Mouse (Mus musculus): ENCODE results near the gene Ptpro. TPM values are rescaled to one million over a fixed set of nuclear protein-coding genes. Genes with fewer than 3 reads are reported as not detected.
"Not testable (repeated sequence)": the region's sequence is repeated elsewhere in the genome, so short reads cannot be mapped to it uniquely, and the experiment has no call there.

The Ptpro gene
- polyA plus RNA-seq, 1 experiment from 2014 or later = 1.5 TPM

- Histone ChIP-seq H3K4me1 (ENCODE audit: control insufficient read depth, insufficient read depth, low read length) (peaks cover 7% of the 10 kb centered on the region; the same call in 1 of the 2 replicates), H3K36me3 (ENCODE audit: control insufficient read depth, insufficient read depth, low read length) (no peaks in the 10 kb centered on the region), H3K9me3 (replicated peaks; ENCODE audit: control insufficient read depth, low read length) (no peaks in the 10 kb centered on the region), H3K4me2 (no peak overlapping the region), H3K27ac (ENCODE audit: low read depth, low read length) (no peak overlapping the region), H3K27me3 (ENCODE audit: control insufficient read depth, insufficient read depth, low read length) (no peaks in the 10 kb centered on the region), H3K4me3 (ENCODE audit: low read depth, low read length) (no peak overlapping the region), H3K9ac (ENCODE audit: low read depth, low read length) (no peak overlapping the region)
- ATAC-seq (replicated peaks; ENCODE audit: insufficient number of reproducible peaks, low FRiP score, low TSS enrichment) = no peak
- WGBS (ENCODE audit: insufficient replicate concordance) = 82% methylated on average over 5 of the region's 5 CpGs
Observed at GRCm38 (mm10) chr6:137463771-137464170, 211.7 kb downstream of the Ptpro start.

GRCm38 (mm10) chr6:137465253-137465652 lies 213.1 kb downstream of the Ptpro start:
- peaks cover 7% of the 10 kb centered on the region; the same call in 1 of the 2 replicates for H3K4me1 ChIP-seq (ENCODE audit: control insufficient read depth, insufficient read depth, low read length)
- H3K4me3 ChIP-seq (ENCODE audit: low read depth, low read length) = no peak overlapping the region
- H3K27ac ChIP-seq (ENCODE audit: low read depth, low read length) = peak overlapping the region; percentile 79
- no peak overlapping the region for H3K9ac ChIP-seq (ENCODE audit: low read depth, low read length)
- H3K4me2 ChIP-seq = no peak overlapping the region
- peak; percentile 57; the same call in 1 of the 2 replicates for ATAC-seq (replicated peaks; ENCODE audit: insufficient number of reproducible peaks, low FRiP score, low TSS enrichment)
- H3K9me3 ChIP-seq (replicated peaks; ENCODE audit: control insufficient read depth, low read length) = no peaks in the 10 kb centered on the region
- WGBS (ENCODE audit: insufficient replicate concordance) = 6% methylated on average over 2 of the region's 2 CpGs
- H3K36me3 ChIP-seq (ENCODE audit: control insufficient read depth, insufficient read depth, low read length) = no peaks in the 10 kb centered on the region
- no peaks in the 10 kb centered on the region for H3K27me3 ChIP-seq (ENCODE audit: control insufficient read depth, insufficient read depth, low read length)

- no peaks in the 10 kb centered on the region for H3K27me3 ChIP-seq (ENCODE audit: control insufficient read depth, insufficient read depth, low read length)
- H3K27ac ChIP-seq (ENCODE audit: low read depth, low read length) = no peak overlapping the region
- H3K9me3 ChIP-seq (replicated peaks; ENCODE audit: control insufficient read depth, low read length) = no peaks in the 10 kb centered on the region
- ATAC-seq (replicated peaks; ENCODE audit: insufficient number of reproducible peaks, low FRiP score, low TSS enrichment) = no peak
- H3K4me3 ChIP-seq (ENCODE audit: low read depth, low read length) = no peak overlapping the region
- peaks cover 13% of the 10 kb centered on the region for H3K4me1 ChIP-seq (ENCODE audit: control insufficient read depth, insufficient read depth, low read length)
- H3K36me3 ChIP-seq (ENCODE audit: control insufficient read depth, insufficient read depth, low read length) = no peaks in the 10 kb centered on the region
- no peak overlapping the region for H3K9ac ChIP-seq (ENCODE audit: low read depth, low read length)
- WGBS (ENCODE audit: insufficient replicate concordance) = 63% methylated on average over 2 of the region's 2 CpGs
- H3K4me2 ChIP-seq = no peak overlapping the region
Observed at GRCm38 (mm10) chr6:137466256-137466655, 214.1 kb downstream of the Ptpro start.

- no peaks in the 10 kb centered on the region for H3K9me3 ChIP-seq (replicated peaks; ENCODE audit: control insufficient read depth, low read length)
- H3K27me3 ChIP-seq (ENCODE audit: control insufficient read depth, insufficient read depth, low read length) = no peaks in the 10 kb centered on the region
- ATAC-seq (replicated peaks; ENCODE audit: insufficient number of reproducible peaks, low FRiP score, low TSS enrichment) = no peak
- no peak overlapping the region for H3K9ac ChIP-seq (ENCODE audit: low read depth, low read length)
- WGBS (ENCODE audit: insufficient replicate concordance) = 85% methylated on average over 3 of the region's 3 CpGs
- H3K4me3 ChIP-seq (ENCODE audit: low read depth, low read length) = no peak overlapping the region
- H3K4me2 ChIP-seq = no peak overlapping the region
- no peak overlapping the region for H3K27ac ChIP-seq (ENCODE audit: low read depth, low read length)
- no peaks in the 10 kb centered on the region for H3K36me3 ChIP-seq (ENCODE audit: control insufficient read depth, insufficient read depth, low read length)
- H3K4me1 ChIP-seq (ENCODE audit: control insufficient read depth, insufficient read depth, low read length) = peaks cover 13% of the 10 kb centered on the region
Observed at GRCm38 (mm10) chr6:137467696-137468095, 215.6 kb downstream of the Ptpro start.

- 94% methylated on average over 4 of the region's 4 CpGs for WGBS (ENCODE audit: insufficient replicate concordance)
- ATAC-seq (replicated peaks; ENCODE audit: insufficient number of reproducible peaks, low FRiP score, low TSS enrichment) = no peak
Observed at GRCm38 (mm10) chr6:137469541-137469940, 217.4 kb downstream of the Ptpro start.

GRCm38 (mm10) chr6:137470901-137471598 lies 218.9 kb downstream of the Ptpro start:
- H3K36me3 ChIP-seq (ENCODE audit: control insufficient read depth, insufficient read depth, low read length) = no peaks in the 10 kb centered on the region
- H3K9ac ChIP-seq (ENCODE audit: low read depth, low read length) = 0 out of 2 replicates have a peak overlapping the region, but pooled peaks have one; percentile 16
- no peak overlapping the region for H3K4me2 ChIP-seq
- peak overlapping the region; percentile 82 for H3K27ac ChIP-seq (ENCODE audit: low read depth, low read length)
- no peaks in the 10 kb centered on the region; the same call in 1 of the 2 replicates for H3K9me3 ChIP-seq (replicated peaks; ENCODE audit: control insufficient read depth, low read length)
- no peak overlapping the region for H3K4me3 ChIP-seq (ENCODE audit: low read depth, low read length)
- peak; percentile 74; the same call in 1 of the 2 replicates for ATAC-seq (replicated peaks; ENCODE audit: insufficient number of reproducible peaks, low FRiP score, low TSS enrichment)
- WGBS (ENCODE audit: insufficient replicate concordance) = 28% methylated on average over 11 of the region's 11 CpGs
- no peaks in the 10 kb centered on the region for H3K27me3 ChIP-seq (ENCODE audit: control insufficient read depth, insufficient read depth, low read length)
- peaks cover 6% of the 10 kb centered on the region for H3K4me1 ChIP-seq (ENCODE audit: control insufficient read depth, insufficient read depth, low read length)

More at GRCm38 (mm10) chr6:137469541-137469940, 217.4 kb downstream of the Ptpro start:
- Histone ChIP-seq H3K9ac (ENCODE audit: low read depth, low read length) (no peak overlapping the region), H3K4me2 (no peak overlapping the region), H3K27ac (ENCODE audit: low read depth, low read length) (no peak overlapping the region), H3K27me3 (ENCODE audit: control insufficient read depth, insufficient read depth, low read length) (no peaks in the 10 kb centered on the region), H3K36me3 (ENCODE audit: control insufficient read depth, insufficient read depth, low read length) (no peaks in the 10 kb centered on the region), H3K9me3 (replicated peaks; ENCODE audit: control insufficient read depth, low read length) (no peaks in the 10 kb centered on the region), H3K4me3 (ENCODE audit: low read depth, low read length) (no peak overlapping the region), H3K4me1 (ENCODE audit: control insufficient read depth, insufficient read depth, low read length) (peaks cover 9% of the 10 kb centered on the region)

- no peak for ATAC-seq (replicated peaks; ENCODE audit: insufficient number of reproducible peaks, low FRiP score, low TSS enrichment)
- Histone ChIP-seq H3K27ac (ENCODE audit: low read depth, low read length) (no peak overlapping the region), H3K27me3 (ENCODE audit: control insufficient read depth, insufficient read depth, low read length) (no peaks in the 10 kb centered on the region), H3K9me3 (replicated peaks; ENCODE audit: control insufficient read depth, low read length) (peaks cover 4% of the 10 kb centered on the region; the same call in 1 of the 2 replicates), H3K4me3 (ENCODE audit: low read depth, low read length) (no peak overlapping the region), H3K9ac (ENCODE audit: low read depth, low read length) (no peak overlapping the region), H3K4me2 (no peak overlapping the region), H3K4me1 (ENCODE audit: control insufficient read depth, insufficient read depth, low read length) (peaks cover 6% of the 10 kb centered on the region), H3K36me3 (ENCODE audit: control insufficient read depth, insufficient read depth, low read length) (0 out of 2 replicates have a peak, but pooled peaks cover 4% of the 10 kb centered on the region)
- WGBS (ENCODE audit: insufficient replicate concordance) = 86% methylated on average over 9 of the region's 9 CpGs
Observed at GRCm38 (mm10) chr6:137472129-137472528, 220.0 kb downstream of the Ptpro start.

GRCm38 (mm10) chr6:137473433-137473832 lies 221.3 kb downstream of the Ptpro start:
- H3K27ac ChIP-seq (ENCODE audit: low read depth, low read length) = no peak overlapping the region
- peaks cover 6% of the 10 kb centered on the region for H3K4me1 ChIP-seq (ENCODE audit: control insufficient read depth, insufficient read depth, low read length)
- WGBS (ENCODE audit: insufficient replicate concordance) = 82% methylated on average over 1 of the region's 1 CpGs
- H3K4me3 ChIP-seq (ENCODE audit: low read depth, low read length) = no peak overlapping the region
- 0 out of 2 replicates have a peak, but pooled peaks cover 4% of the 10 kb centered on the region for H3K36me3 ChIP-seq (ENCODE audit: control insufficient read depth, insufficient read depth, low read length)
- peaks cover 4% of the 10 kb centered on the region; the same call in 1 of the 2 replicates for H3K9me3 ChIP-seq (replicated peaks; ENCODE audit: control insufficient read depth, low read length)
- no peak overlapping the region for H3K9ac ChIP-seq (ENCODE audit: low read depth, low read length)
- no peaks in the 10 kb centered on the region for H3K27me3 ChIP-seq (ENCODE audit: control insufficient read depth, insufficient read depth, low read length)
- no peak overlapping the region for H3K4me2 ChIP-seq
- ATAC-seq (replicated peaks; ENCODE audit: insufficient number of reproducible peaks, low FRiP score, low TSS enrichment) = no peak

GRCm38 (mm10) chr6:137475695-137476094 lies 223.6 kb downstream of the Ptpro start:
- H3K27ac ChIP-seq (ENCODE audit: low read depth, low read length); H3K4me2 ChIP-seq; H3K36me3 ChIP-seq (ENCODE audit: control insufficient read depth, insufficient read depth, low read length); ATAC-seq (replicated peaks; ENCODE audit: insufficient number of reproducible peaks, low FRiP score, low TSS enrichment); H3K4me1 ChIP-seq (ENCODE audit: control insufficient read depth, insufficient read depth, low read length); H3K4me3 ChIP-seq (ENCODE audit: low read depth, low read length); H3K27me3 ChIP-seq (ENCODE audit: control insufficient read depth, insufficient read depth, low read length); H3K9ac ChIP-seq (ENCODE audit: low read depth, low read length); H3K9me3 ChIP-seq (replicated peaks; ENCODE audit: control insufficient read depth, low read length): not testable (repeated sequence)
- WGBS (ENCODE audit: insufficient replicate concordance) = 86% methylated on average over 5 of the region's 5 CpGs
